Mouse (Mus musculus): ENCODE results near the gene Tardbp. TPM values are rescaled to one million over a fixed set of nuclear protein-coding genes. Genes with fewer than 3 reads are reported as not detected.

Tardbp gene
- polyA plus RNA-seq, 3 experiments from 2014 or later = 149 to 182 (median 164) TPM

Other genes with a start within 250 kb of the Tardbp start
- 1 to 10 TPM; 8.6 to 9.2 (median 8.7) TPM for gene Ubiad1, start 182.2 kb downstream of the Tardbp start, polyA plus RNA-seq (2017; shearing (Covaris generic))
- 10 to 100 TPM; 10.1 to 13.5 (median 11.7) TPM for gene Mtor, start 178.4 kb downstream of the Tardbp start, polyA plus RNA-seq (2017; shearing (Covaris generic))
- under 1 TPM; 0.16 to 0.61 (median 0.36) TPM for gene Angptl7, start 126.6 kb downstream of the Tardbp start, polyA plus RNA-seq (2017; shearing (Covaris generic))
- 100 to 1,000 TPM in 1 of 3 experiments, 10 to 100 TPM in 2; 63.8 to 103 (median 96.2) TPM for gene Exosc10, start 68.6 kb downstream of the Tardbp start, polyA plus RNA-seq (2017; shearing (Covaris generic))
- gene Srm, start 35.5 kb downstream of the Tardbp start, polyA plus RNA-seq (2017; shearing (Covaris generic)) = 1 to 10 TPM; 4.7 to 5.2 (median 4.8) TPM
- under 1 TPM in 1 of 3 experiments, not detected in 2; 0.63 TPM for gene Masp2, start 24.5 kb downstream of the Tardbp start, polyA plus RNA-seq (2017; shearing (Covaris generic))
- not detected for gene Gm572, start 16.3 kb upstream of the Tardbp start, polyA plus RNA-seq (2017; shearing (Covaris generic))
- gene Casz1, start 177.4 kb upstream of the Tardbp start, polyA plus RNA-seq (2017; shearing (Covaris generic)) = 1 to 10 TPM in 1 of 3 experiments, under 1 TPM in 2; 0.58 to 1.8 (median 0.80) TPM

Measured in inflammation-experienced regulatory T-cells, adult 6 months (primary cell).